18 mouse cellular contexts compared by ENCODE assay signal in the genomic region with DNA sequence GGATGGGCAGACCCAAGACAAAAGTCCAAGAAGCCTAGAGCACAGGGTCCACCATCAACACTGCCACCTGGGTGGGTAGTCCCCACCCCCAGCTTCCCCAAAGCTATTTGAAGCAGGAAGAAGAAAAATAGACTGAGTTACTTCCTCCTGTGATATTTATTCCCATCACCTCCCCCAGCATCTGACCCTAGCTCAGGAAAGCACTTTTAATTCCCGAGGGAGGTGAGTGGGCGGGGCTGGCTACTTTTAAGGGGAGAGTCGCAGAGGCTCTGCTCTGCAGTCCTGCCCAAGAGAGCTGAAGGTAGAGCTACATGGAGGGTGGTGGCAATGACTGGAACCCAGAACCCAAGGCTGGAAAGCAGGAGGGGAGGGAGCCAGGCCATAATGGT. TPM values are rescaled to one million over a fixed set of nuclear protein-coding genes. Genes with fewer than 3 reads are reported as not detected.
DNase-seq lines count a peak whose midpoint lies in the region; TF ChIP-seq lines count a peak whose summit lies in the region.
"Had no signal": no experiment of that assay in that cellular context is flagged by ENCODE, and none has a peak within 500 bp of the region (broad histone marks: within the 10 kb centered on the region; RNA-seq: fewer than 3 reads in every experiment).

No protein-coding gene starts in this region.

- TF ChIP-seq RAD21 in CH12.LX (IDR thresholded peaks at IDR 0.05; ENCODE audit: low read depth, low read length): no peak

- H3K9ac ChIP-seq in CH12.LX (ENCODE audit: insufficient read depth, low read depth): peak overlapping the region; percentile 55; the same call in 1 of the 2 replicates
- H3K9ac ChIP-seq: forebrain, embryonic 15.5 days; heart, embryonic 15.5 days; hindbrain, embryonic 13.5 days; neural tube, embryonic 15.5 days had no signal

- H3K27ac ChIP-seq in layer of hippocampus, adult 2 months: no peak overlapping the region; the same call in 1 of the 2 replicates
- peak overlapping the region; percentile 100 for H3K27ac ChIP-seq in CH12.LX (ENCODE audit: insufficient read depth, low read depth)
- H3K27ac ChIP-seq: forebrain, embryonic 15.5 days; heart, embryonic 15.5 days; hindbrain, embryonic 13.5 days; neural tube, embryonic 15.5 days had no signal

- dilution Hi-C loops in CH12.LX (cut with MboI; ENCODE audit: extremely low pct_ligation_motif_present, extremely low pct_unique_long_range_greater_than_20kb, low sequenced_read_pairs): no loop called here

- in situ Hi-C loops in CH12.LX (cut with MboI; ENCODE audit: low pct_ligation_motif_present, low pct_unique_long_range_greater_than_20kb, low sequenced_read_pairs): no loop called here

- peaks cover 27 to 82% of the 10 kb centered on the region in 2 experiments for H3K4me1 ChIP-seq in CH12.LX (ENCODE audit: control insufficient read depth in 1 of 2, insufficient read depth in 2 of 2)

- intact Hi-C loops in heart, postnatal 36 days (cut with DNase I): no loop called here

- H3K36me3 ChIP-seq in CH12.LX (replicated peaks in 1 of 2; ENCODE audit: control insufficient read depth in 1 of 2, insufficient read depth in 1 of 2, low read length in 1 of 2): peaks cover 47 to 64% of the 10 kb centered on the region in 2 experiments

- no peak overlapping the region for H3K4me3 ChIP-seq in layer of hippocampus, adult 2 months
- peak overlapping the region; percentile 2 to 71 (median 50) for H3K4me3 ChIP-seq in CH12.LX (replicated peaks in 1 of 3; ENCODE audit: low read depth in 2 of 3, low read length in 2 of 3, poor library complexity in 1 of 3)
- H3K4me3 ChIP-seq: forebrain, embryonic 15.5 days; heart, embryonic 15.5 days; hindbrain, embryonic 13.5 days; myocyte; neural tube, embryonic 15.5 days had no signal

- TF ChIP-seq CTCF in layer of hippocampus, adult 2 months (conservative IDR thresholded peaks at IDR 0.05): no peak
- no peak for TF ChIP-seq CTCF in CH12.LX (conservative IDR thresholded peaks at IDR 0.05 in 1 of 2, IDR thresholded peaks at IDR 0.05 in 1 of 2; ENCODE audit: low read depth in 2 of 2, low read length in 2 of 2)

- TF ChIP-seq POLR2A in CH12.LX (IDR thresholded peaks at IDR 0.05; ENCODE audit: low read depth, low read length): peak; percentile 78

- H3K9me3 ChIP-seq in CH12.LX (replicated peaks; ENCODE audit: low read length): peaks cover 33% of the 10 kb centered on the region
- H3K9me3 ChIP-seq: forebrain, embryonic 15.5 days; heart, embryonic 15.5 days; hindbrain, embryonic 13.5 days; neural tube, embryonic 15.5 days had no signal

- H3K79me2 ChIP-seq in CH12.LX (replicated peaks; ENCODE audit: control insufficient read depth, extremely low read depth, insufficient read depth, poor library complexity, severe bottlenecking): peaks cover 28% of the 10 kb centered on the region

- DNase-seq in heart, adult 11 months: peak; percentile 96
- DNase-seq in heart, postnatal 36 days: no peak
- peak; percentile 51 for DNase-seq in layer of hippocampus, adult 9-11 months
- DNase-seq in layer of hippocampus, adult 2 months (ENCODE audit: low spot score in 2 of 2): no peak
- DNase-seq in CH12.LX (ENCODE audit: extremely low read depth): peak; percentile 93
- peak; percentile 64 to 67 for DNase-seq in spleen, postnatal 14 days (ENCODE audit: low spot score in 2 of 2)
- DNase-seq in retina, postnatal 1 day: no peak
- no peak for DNase-seq in c-Kit-positive CD71-positive TER-119-positive erythroid progenitor cells, embryonic 14.5 days (ENCODE audit: low spot score)
- DNase-seq: cerebellum, adult 18-20 months; layer of hippocampus, postnatal 36 days; lung, adult 2 months; midbrain, embryonic 14.5 days had no signal

- peak overlapping the region; percentile 81 for H3K4me2 ChIP-seq in CH12.LX (ENCODE audit: insufficient read depth, low read depth, poor library complexity, severe bottlenecking)
- H3K4me2 ChIP-seq: forebrain, embryonic 15.5 days; heart, embryonic 15.5 days; hindbrain, embryonic 13.5 days; neural tube, embryonic 15.5 days had no signal

- H3K27me3 ChIP-seq in CH12.LX (replicated peaks): no peaks in the 10 kb centered on the region
- H3K27me3 ChIP-seq: Patski had no signal

- TF ChIP-seq EP300 in CH12.LX (IDR thresholded peaks at IDR 0.05; ENCODE audit: low read length): 0 out of 2 replicates have a peak, but pooled peaks have one; percentile 34

TF ChIP-seq in CH12.LX, 34 proteins besides CTCF, POLR2A, EP300 and RAD21:
- peak; percentile 27; the same call in 1 of the 2 replicates for TF ChIP-seq BHLHE40 (IDR thresholded peaks at IDR 0.05; ENCODE audit: low read depth, low read length)
- no peak for TF ChIP-seq ZKSCAN1 (IDR thresholded peaks at IDR 0.05; ENCODE audit: borderline replicate concordance, low read depth, low read length)
- TF ChIP-seq TCF12 (IDR thresholded peaks at IDR 0.05; ENCODE audit: low read depth, low read length): peak; percentile 66
- TF ChIP-seq GABPA (IDR thresholded peaks at IDR 0.05; ENCODE audit: insufficient replicate concordance, low read depth, low read length): no peak
- peak; percentile 94 for TF ChIP-seq ZMIZ1 (IDR thresholded peaks at IDR 0.05; ENCODE audit: low read depth, low read length)
- TF ChIP-seq USF2 (conservative IDR thresholded peaks at IDR 0.05; ENCODE audit: low read depth, low read length): no peak
- TF ChIP-seq IRF4 (IDR thresholded peaks at IDR 0.05; ENCODE audit: low read depth, low read length): no peak; the same call in 1 of the 2 replicates
- no peak; the same call in none of the 2 replicates for TF ChIP-seq MAZ (IDR thresholded peaks at IDR 0.05; ENCODE audit: low read depth, low read length)
- no peak; the same call in none of the 2 replicates for TF ChIP-seq ELF1 (IDR thresholded peaks at IDR 0.05; ENCODE audit: low read depth, low read length)
- peak; percentile 78 for TF ChIP-seq ETS1 (conservative IDR thresholded peaks at IDR 0.05; ENCODE audit: low read depth, low read length)
- TF ChIP-seq USF1 (IDR thresholded peaks at IDR 0.05; ENCODE audit: low read depth, low read length): no peak
- no peak for TF ChIP-seq MXI1 (IDR thresholded peaks at IDR 0.05; ENCODE audit: low read depth, low read length)
- no peak for TF ChIP-seq MYC (IDR thresholded peaks at IDR 0.05; ENCODE audit: low read depth, low read length)
- TF ChIP-seq CHD2 (IDR thresholded peaks at IDR 0.05; ENCODE audit: low read length): peak; percentile 55
- TF ChIP-seq KAT2A (IDR thresholded peaks at IDR 0.05; ENCODE audit: insufficient replicate concordance, low read length): no peak
- no peak; the same call in none of the 2 replicates for TF ChIP-seq POLR2AphosphoS2 (IDR thresholded peaks at IDR 0.05; ENCODE audit: low read depth, low read length)
- TF ChIP-seq SMC3 (IDR thresholded peaks at IDR 0.05; ENCODE audit: low read depth, low read length): no peak
- TF ChIP-seq JUN (IDR thresholded peaks at IDR 0.05; ENCODE audit: insufficient read depth, low read depth, low read length): no peak
- TF ChIP-seq TBP (conservative IDR thresholded peaks at IDR 0.05; ENCODE audit: low read depth, low read length): peak; percentile 78
- TF ChIP-seq ZNF384 (IDR thresholded peaks at IDR 0.05; ENCODE audit: low read depth, low read length): no peak
- no peak for TF ChIP-seq UBTF (IDR thresholded peaks at IDR 0.05; ENCODE audit: low read depth, low read length)
- peak; percentile 30; the same call in 1 of the 2 replicates for TF ChIP-seq HCFC1 (IDR thresholded peaks at IDR 0.05; ENCODE audit: low read depth, low read length)
- TF ChIP-seq NELFE (IDR thresholded peaks at IDR 0.05; ENCODE audit: low read depth, low read length): 0 out of 2 replicates have a peak, but pooled peaks have one; percentile 68
- TF ChIP-seq MEF2A (IDR thresholded peaks at IDR 0.05; ENCODE audit: borderline replicate concordance, low read depth, low read length): peak; percentile 80; the same call in 1 of the 2 replicates
- no peak for TF ChIP-seq RCOR1 (conservative IDR thresholded peaks at IDR 0.05; ENCODE audit: low read depth, low read length)
- no peak for TF ChIP-seq PAX5 (IDR thresholded peaks at IDR 0.05; ENCODE audit: low read length)
- no peak for TF ChIP-seq MAFK (IDR thresholded peaks at IDR 0.05; ENCODE audit: insufficient replicate concordance, low read length)
- no peak for TF ChIP-seq MAX (IDR thresholded peaks at IDR 0.05; ENCODE audit: low read length)
- TF ChIP-seq ZC3H11A (IDR thresholded peaks at IDR 0.05; ENCODE audit: low read depth, low read length): no peak

RNA-seq across cellular contexts. Expression of a gene that starts 12.8 kb away (rescaled TPM):
- total RNA-seq in heart, postnatal 36 days (2021): 10 to 100 TPM; 73.6 to 75.4 TPM
- 10 to 100 TPM; 76.7 to 84.3 TPM for total RNA-seq in layer of hippocampus, adult 2 months (2021)
- total RNA-seq in CH12.LX (2012; rRNA removed) (21.7 and 24.2 TPM in 2 replicates), CH12.LX (2014; rRNA removed) (8.5 and 9.5 TPM in 2 replicates)
- polyA plus RNA-seq in CH12.LX (2012; ENCODE audit: insufficient read length, low read depth): 23.3 and 23.4 TPM in 2 replicates

RNA-seq across cellular contexts. Expression of a gene that starts 12.9 kb away (rescaled TPM):
- 10 to 100 TPM; 58.1 to 59.1 TPM for total RNA-seq in heart, postnatal 36 days (2021)
- 10 to 100 TPM; 69.0 to 81.3 TPM for total RNA-seq in layer of hippocampus, adult 2 months (2021)
- total RNA-seq in CH12.LX (2012; rRNA removed): 32.4 and 40.5 TPM in 2 replicates
- 31.9 and 35.5 TPM in 2 replicates for total RNA-seq in CH12.LX (2014; rRNA removed)
- 38.5 and 41.9 TPM in 2 replicates for polyA plus RNA-seq in CH12.LX (2012; ENCODE audit: insufficient read length, low read depth)

RNA-seq across cellular contexts. Expression of a gene that starts 19.6 kb away (rescaled TPM):
- 10 to 100 TPM; 54.3 to 62.0 TPM for total RNA-seq in heart, postnatal 36 days (2021)
- total RNA-seq in layer of hippocampus, adult 2 months (2021): 10 to 100 TPM; 27.0 to 30.0 TPM
- total RNA-seq in CH12.LX (2012; rRNA removed) (34.0 and 71.1 TPM in 2 replicates), CH12.LX (2014; rRNA removed) (12.0 and 13.4 TPM in 2 replicates)
- polyA plus RNA-seq in CH12.LX (2012; ENCODE audit: insufficient read length, low read depth): 82.3 and 84.5 TPM in 2 replicates

RNA-seq across cellular contexts. Expression of a gene that starts 19.8 kb away (rescaled TPM):
- under 1 TPM; 0.89 TPM for total RNA-seq in heart, postnatal 36 days (2021)
- 1 to 10 TPM; 2.6 to 3.3 TPM for total RNA-seq in layer of hippocampus, adult 2 months (2021)
- total RNA-seq in CH12.LX (2012; rRNA removed): 42.2 and 57.5 TPM in 2 replicates
- total RNA-seq in CH12.LX (2014; rRNA removed): 11.8 and 17.6 TPM in 2 replicates
- polyA plus RNA-seq in CH12.LX (2012; ENCODE audit: insufficient read length, low read depth): 49.2 and 58.2 TPM in 2 replicates

RNA-seq across cellular contexts. Expression of a gene that starts 20.1 kb away (rescaled TPM):
- 10 to 100 TPM; 21.9 to 28.9 TPM for total RNA-seq in heart, postnatal 36 days (2021)
- total RNA-seq in layer of hippocampus, adult 2 months (2021): 10 to 100 TPM; 29.7 to 33.2 TPM
- total RNA-seq in CH12.LX (2012; rRNA removed) (93.2 and 101 TPM in 2 replicates), CH12.LX (2014; rRNA removed) (84.1 and 93.3 TPM in 2 replicates)
- 146 and 151 TPM in 2 replicates for polyA plus RNA-seq in CH12.LX (2012; ENCODE audit: insufficient read length, low read depth)

Comparison
In these comparisons a context has a peak if more than half of its experiments do, and no peak if none do; other contexts are left out.
1. DNase-seq: peak in heart, adult 11 months (single experiment), layer of hippocampus, adult 9-11 months (single experiment), CH12.LX (single experiment) and spleen, postnatal 14 days (2 of 2); none in heart, postnatal 36 days (0 of 2), layer of hippocampus, adult 2 months (0 of 2), retina, postnatal 1 day (single experiment) and c-Kit-positive CD71-positive TER-119-positive erythroid progenitor cells, embryonic 14.5 days (single experiment).